Mouse (Mus musculus) MEL (cell line): Measurements from ENCODE around the gene Ccdc107.

Experiments
- CTCF ChIP-seq, 3 experiments: IDR thresholded peaks in 2 of 3; conservative IDR thresholded peaks in 1 of 3; 2 replicates each; pipeline ENCODE4 v1.5.1; 2011 to 2012; ENCODE audit warnings: low read length in 3 of 3, low read depth in 2 of 3, mild to moderate bottlenecking in 2 of 3, improper control_type of control experiment in 1 of 3, inconsistent platforms in 1 of 3, mixed read lengths in 1 of 3, moderate library complexity in 1 of 3; ENCODE audit not compliant: control insufficient read depth in 1 of 3, insufficient read depth in 1 of 3, poor library complexity in 1 of 3, severe bottlenecking in 1 of 3
- MAFK ChIP-seq: IDR thresholded peaks from 2 replicates; pipeline ENCODE4 v1.6.1; 2011; ENCODE audit warnings: low read depth, mild to moderate bottlenecking, low read length, improper control_type of control experiment, borderline replicate concordance
- MAX ChIP-seq: IDR thresholded peaks from 2 replicates; pipeline ENCODE4 v1.6.1; 2011; ENCODE audit warnings: low read length, improper control_type of control experiment
- MXI1 ChIP-seq: IDR thresholded peaks from 2 replicates; pipeline ENCODE4 v1.6.1; 2011; ENCODE audit warnings: mild to moderate bottlenecking, low read depth, low read length, improper control_type of control experiment
- POLR2A ChIP-seq, 2 experiments: IDR thresholded peaks; 2 replicates each; pipeline ENCODE4 v1.6.1; 2011 to 2012; ENCODE audit warnings: low read length in 2 of 2, mild to moderate bottlenecking in 2 of 2, control low read depth in 1 of 2, improper control_type of control experiment in 1 of 2, low read depth in 1 of 2, moderate library complexity in 1 of 2; ENCODE audit not compliant: control insufficient read depth in 1 of 2, insufficient read depth in 1 of 2, poor library complexity in 1 of 2
- RCOR1 ChIP-seq: IDR thresholded peaks from 2 replicates; pipeline ENCODE4 v1.6.1; 2012; ENCODE audit warnings: low read depth, mild to moderate bottlenecking, inconsistent platforms, low read length, improper control_type of control experiment

DNA sequence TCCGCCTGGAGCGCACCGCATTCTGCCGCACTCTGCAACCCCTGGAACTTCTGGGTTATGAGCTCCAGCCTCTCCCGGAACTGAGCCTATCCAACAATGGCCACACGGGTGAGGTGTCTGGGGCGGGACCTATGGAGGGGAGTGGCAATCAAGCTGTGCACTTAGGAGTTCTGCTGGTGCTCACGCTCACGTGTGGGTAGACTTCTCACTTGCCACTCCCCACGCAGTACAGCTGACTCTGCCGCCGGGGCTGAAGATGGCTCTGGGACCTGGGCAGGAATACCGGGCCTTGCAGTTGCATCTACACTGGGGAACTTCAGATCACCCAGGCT, 15.9 kb downstream of the Ccdc107 start:
- TF ChIP-seq POLR2A (IDR thresholded peaks at IDR 0.05; ENCODE audit: control insufficient read depth in 1 of 2, insufficient read depth in 1 of 2, low read depth in 1 of 2, low read length in 2 of 2, poor library complexity in 1 of 2) (peak; percentile 86 to 91; a peak in 3 of 4 replicates), MAX (no peak), RCOR1 (no peak), MAFK (no peak), MXI1 (peak; percentile 90), CTCF (IDR thresholded peaks at IDR 0.05 in 2 of 3, conservative IDR thresholded peaks at IDR 0.05 in 1 of 3; ENCODE audit: control insufficient read depth in 1 of 3, insufficient read depth in 1 of 3, low read depth in 2 of 3, low read length in 3 of 3, poor library complexity in 1 of 3, severe bottlenecking in 1 of 3) (no peak)
